Mouse (Mus musculus) heart, embryonic 11.5 days (tissue): Measurements from ENCODE around the gene Pld6. TPM values are rescaled to one million over a fixed set of nuclear protein-coding genes. Genes with fewer than 3 reads are reported as not detected.
A peak's percentile ranks its signal among the peaks of the same experiment; 100 is the strongest.

Source experiments
- ATAC-seq: fragments of 200-750 bp; cut with Nextera tagmentation; replicated peaks from 2 replicates; pipeline ENCODE4 v1.8.0; 2017; ENCODE audit warnings: moderate library complexity; ENCODE audit not compliant: insufficient number of reproducible peaks, low FRiP score, low TSS enrichment
- H3K27ac ChIP-seq: fragments of 300-500 bp; sonication (generic); 2 replicates; pipeline ENCODE4 v1.5.1; 2014; ENCODE audit warnings: mild to moderate bottlenecking, low read depth, low read length
- H3K27me3 ChIP-seq: fragments of 300-500 bp; sonication (generic); 2 replicates; pipeline ENCODE4 v1.6.1; 2014; ENCODE audit warnings: mild to moderate bottlenecking, low read length, mixed read lengths; ENCODE audit not compliant: control insufficient read depth, insufficient read depth
- H3K36me3 ChIP-seq: fragments of 300-500 bp; sonication (generic); 2 replicates; pipeline ENCODE4 v1.6.1; 2014; ENCODE audit warnings: mild to moderate bottlenecking, low read length, moderate library complexity, mixed read lengths; ENCODE audit not compliant: control insufficient read depth, insufficient read depth
- H3K4me1 ChIP-seq: fragments of 300-500 bp; sonication (generic); 2 replicates; pipeline ENCODE4 v1.6.1; 2014; ENCODE audit warnings: low read length; ENCODE audit not compliant: control insufficient read depth, insufficient read depth
- H3K4me2 ChIP-seq: fragments of 300-500 bp; sonication (generic); 2 replicates; pipeline ENCODE4 v1.6.1; 2014; ENCODE audit warnings: mild to moderate bottlenecking, moderate library complexity
- H3K4me3 ChIP-seq: fragments of 300-500 bp; sonication (generic); 2 replicates; pipeline ENCODE4 v1.5.1; 2014; ENCODE audit warnings: low read depth, low read length
- H3K9ac ChIP-seq: fragments of 300-500 bp; sonication (generic); 2 replicates; pipeline ENCODE4 v1.6.1; 2014; ENCODE audit warnings: mild to moderate bottlenecking, low read depth, low read length, moderate library complexity
- H3K9me3 ChIP-seq: fragments of 300-500 bp; sonication (generic); replicated peaks from 2 replicates; pipeline ENCODE4 v1.6.1; 2016; ENCODE audit warnings: low read length; ENCODE audit not compliant: control insufficient read depth
- WGBS: fragments of 180-500 bp; shearing (Covaris S2); extraction: QIAGEN DNeasy Blood & Tissue Kit; methylation state at CpG from one replicate; pipeline ENCODE4 v1.1.7; 2014; ENCODE audit not compliant: insufficient replicate concordance; 5-methylcytosine and 5-hydroxymethylcytosine counted together
- polyA plus RNA-seq: library from polyadenylated mRNA; unstranded; fragments of >200 nt; fragmentation: Nextera tagmentation; extraction: Ambion mirVana; gene quantifications from 2 replicates; pipeline ENCODE4 v1.2.1, GENCODE M21; 2014

Gene Pld6
- polyA plus RNA-seq, 1 experiment from 2014 or later, result 1.2 TPM

GRCm38 (mm10) chr11:59803516-59803915, 16.1 kb upstream of the Pld6 start:
- Histone ChIP-seq H3K4me2 (no peak overlapping the region), H3K9ac (no peak overlapping the region), H3K9me3 (no peaks in the 10 kb centered on the region), H3K36me3 (peaks cover 58% of the 10 kb centered on the region), H3K4me3 (no peak overlapping the region), H3K4me1 (peaks cover 4% of the 10 kb centered on the region), H3K27me3 (no peaks in the 10 kb centered on the region), H3K27ac (no peak overlapping the region)
- 82% methylated on average over 14 of the region's 14 CpGs for WGBS
- ATAC-seq, result no peak

DNA sequence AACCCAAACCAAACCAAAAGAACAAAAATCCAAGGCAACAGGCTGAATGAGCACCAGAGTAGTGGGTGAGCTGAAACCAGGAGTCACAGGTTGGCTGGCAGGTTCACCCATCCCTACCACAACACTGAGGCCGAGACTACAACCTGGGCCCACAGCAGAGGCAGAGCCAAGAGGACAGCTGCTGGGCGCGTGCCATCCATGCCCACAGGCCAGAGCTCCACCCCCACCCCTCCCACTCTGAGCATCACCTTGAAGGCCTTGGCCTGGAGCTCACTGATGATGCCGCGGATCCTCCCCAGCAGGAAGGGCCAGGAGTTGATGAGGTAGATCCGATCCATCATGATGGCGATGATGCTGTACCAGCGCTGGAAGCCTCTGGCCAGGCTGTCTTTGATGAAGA, 14.4 kb upstream of the Pld6 start:
- H3K4me2 ChIP-seq, result no peak overlapping the region
- no peaks in the 10 kb centered on the region for H3K4me1 ChIP-seq
- 94% methylated on average over 8 of the region's 8 CpGs for WGBS
- H3K27me3 ChIP-seq, result no peaks in the 10 kb centered on the region
- no peak overlapping the region for H3K4me3 ChIP-seq
- H3K9ac ChIP-seq, result no peak overlapping the region
- H3K27ac ChIP-seq, result no peak overlapping the region
- no peak for ATAC-seq
- H3K9me3 ChIP-seq, result no peaks in the 10 kb centered on the region
- peaks cover 66% of the 10 kb centered on the region for H3K36me3 ChIP-seq

DNA sequence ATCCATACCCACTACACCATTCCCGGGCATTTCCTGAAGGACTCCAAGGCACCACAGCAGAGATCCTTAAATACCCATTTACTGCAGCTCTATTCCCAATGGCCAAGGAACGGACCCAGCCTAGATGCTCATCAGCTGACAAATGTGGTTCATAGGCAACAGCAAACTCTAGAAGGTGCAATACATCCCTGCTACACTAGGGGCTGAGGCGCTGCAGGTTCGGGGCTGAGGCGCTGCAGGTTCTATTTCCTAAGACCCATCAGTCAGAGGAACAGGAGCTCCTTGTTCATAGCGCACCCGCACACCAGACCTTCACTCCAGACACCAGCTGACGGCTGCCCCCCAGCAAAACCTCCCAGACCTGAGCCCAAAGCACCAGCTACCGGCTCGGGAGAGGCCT, 13.0 kb upstream of the Pld6 start:
- Histone ChIP-seq H3K9me3 (no peaks in the 10 kb centered on the region), H3K4me1 (no peaks in the 10 kb centered on the region), H3K9ac (no peak overlapping the region), H3K4me3 (no peak overlapping the region), H3K27ac (no peak overlapping the region), H3K27me3 (no peaks in the 10 kb centered on the region), H3K36me3 (peaks cover 66% of the 10 kb centered on the region), H3K4me2 (no peak overlapping the region)
- no peak for ATAC-seq
- 88% methylated on average over 10 of the region's 10 CpGs for WGBS

GRCm38 (mm10) chr11:59793390-59793789, 5.9 kb upstream of the Pld6 start:
- Histone ChIP-seq H3K36me3 (peaks cover 42% of the 10 kb centered on the region), H3K4me3 (no peak overlapping the region), H3K27me3 (no peaks in the 10 kb centered on the region), H3K4me2 (no peak overlapping the region), H3K9ac (no peak overlapping the region), H3K27ac (no peak overlapping the region), H3K9me3 (no peaks in the 10 kb centered on the region), H3K4me1 (no peaks in the 10 kb centered on the region)
- WGBS, result 89% methylated on average over 6 of the region's 6 CpGs
- no peak for ATAC-seq

DNA sequence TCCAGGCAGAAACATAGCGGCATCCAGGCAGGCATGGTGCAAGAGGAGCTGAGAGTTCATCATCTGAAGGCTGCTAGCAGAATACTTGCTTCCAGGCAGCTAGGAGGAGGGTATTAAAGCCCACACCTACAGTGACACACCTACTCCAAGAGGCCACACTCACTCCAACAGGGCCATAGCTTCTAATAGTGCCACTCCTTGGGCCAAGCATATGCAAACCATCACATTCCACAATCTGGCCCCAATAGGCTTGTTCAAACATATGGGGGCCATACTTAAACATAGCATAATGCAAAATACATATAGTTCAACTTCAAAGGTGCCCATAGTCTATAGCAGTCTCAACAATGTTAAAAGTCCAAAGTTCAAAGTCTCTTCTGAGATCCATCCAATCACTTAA, 1.9 kb upstream of the Pld6 start:
- no peak for ATAC-seq
- no peak overlapping the region for H3K9ac ChIP-seq
- no peak overlapping the region for H3K27ac ChIP-seq
- no peaks in the 10 kb centered on the region for H3K27me3 ChIP-seq
- no peaks in the 10 kb centered on the region for H3K4me1 ChIP-seq
- H3K9me3 ChIP-seq, result no peaks in the 10 kb centered on the region
- WGBS, result 76% methylated on average over 1 of the region's 1 CpGs
- H3K36me3 ChIP-seq, result peaks cover 18% of the 10 kb centered on the region; the same call in 1 of the 2 replicates
- H3K4me2 ChIP-seq, result no peak overlapping the region
- no peak overlapping the region for H3K4me3 ChIP-seq

GRCm38 (mm10) chr11:59786444-59787198, 824 bp downstream of the Pld6 start:
- H3K27me3 ChIP-seq, result no peaks in the 10 kb centered on the region
- 47% methylated on average over 15 of the region's 15 CpGs for WGBS
- no peak for ATAC-seq
- H3K9me3 ChIP-seq, result no peaks in the 10 kb centered on the region
- peaks cover 2% of the 10 kb centered on the region; the same call in 1 of the 2 replicates for H3K36me3 ChIP-seq
- H3K4me2 ChIP-seq, result peak overlapping the region; percentile 99
- H3K27ac ChIP-seq, result no peak overlapping the region
- peak overlapping the region; percentile 49 for H3K4me3 ChIP-seq
- H3K9ac ChIP-seq, result peak overlapping the region; percentile 73
- peaks cover 6% of the 10 kb centered on the region; the same call in 1 of the 2 replicates for H3K4me1 ChIP-seq

DNA sequence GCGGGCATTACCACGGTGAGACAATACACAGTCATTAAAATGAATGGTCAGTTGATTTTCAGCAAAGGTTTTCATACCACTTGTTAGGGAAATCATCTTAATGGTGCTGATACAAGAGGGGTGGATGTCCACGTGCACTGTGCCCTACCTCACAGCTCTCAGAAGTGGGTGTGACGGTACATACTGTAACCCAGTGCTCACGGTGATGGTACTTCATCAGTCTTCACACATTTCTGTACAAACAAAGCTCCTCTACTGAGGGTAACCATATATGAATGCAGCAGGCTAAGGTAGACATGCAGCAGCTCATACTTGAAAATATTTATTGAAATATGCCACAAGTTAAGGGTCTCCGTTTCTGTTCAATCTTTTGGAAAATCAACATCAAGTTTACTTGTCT, 3.9 kb downstream of the Pld6 start:
- Histone ChIP-seq H3K27ac (no peak overlapping the region), H3K36me3 (no peaks in the 10 kb centered on the region)
- WGBS, result 79% methylated on average over 6 of the region's 6 CpGs

DNA sequence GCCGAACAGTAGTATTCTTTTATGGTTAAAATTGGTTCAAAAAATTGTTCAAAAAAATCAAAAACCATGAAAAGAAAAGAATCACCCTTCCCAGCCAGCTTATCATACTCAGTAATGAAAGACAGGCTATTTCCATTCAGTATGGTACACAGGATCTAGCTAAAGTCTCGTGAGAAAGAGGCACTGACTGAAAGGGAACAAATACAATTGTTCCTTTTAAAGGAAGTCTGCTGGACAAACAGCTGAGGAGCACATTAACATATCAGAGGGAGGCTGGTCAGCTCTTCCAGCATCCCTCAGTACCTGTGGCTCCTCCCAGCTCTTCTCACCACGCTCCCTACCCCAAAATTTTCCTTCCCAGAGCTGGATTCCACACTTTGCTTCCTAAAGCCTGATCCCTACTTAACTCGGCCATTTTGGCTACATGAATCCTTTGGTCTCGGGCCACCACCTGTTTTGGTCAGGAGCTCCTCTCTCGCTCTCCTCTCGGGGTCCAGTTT, 5.3 kb downstream of the Pld6 start:
- H3K4me2 ChIP-seq, result no peak overlapping the region
- no peaks in the 10 kb centered on the region for H3K9me3 ChIP-seq
- ATAC-seq, result no peak
- no peak overlapping the region for H3K4me3 ChIP-seq
- H3K27me3 ChIP-seq, result no peaks in the 10 kb centered on the region
- H3K4me1 ChIP-seq, result peaks cover 11% of the 10 kb centered on the region
- H3K36me3 ChIP-seq, result peaks cover 4% of the 10 kb centered on the region; the same call in 1 of the 2 replicates
- no peak overlapping the region for H3K9ac ChIP-seq
- WGBS, result 78% methylated on average over 7 of the region's 7 CpGs
- no peak overlapping the region for H3K27ac ChIP-seq

More for the DNA sequence above, 3.9 kb downstream of the Pld6 start:
- no peaks in the 10 kb centered on the region for H3K9me3 ChIP-seq
- no peak overlapping the region for H3K9ac ChIP-seq
- H3K4me3 ChIP-seq, result no peak overlapping the region
- peaks cover 11% of the 10 kb centered on the region for H3K4me1 ChIP-seq
- H3K4me2 ChIP-seq, result no peak overlapping the region
- ATAC-seq, result no peak
- H3K27me3 ChIP-seq, result no peaks in the 10 kb centered on the region

- Histone ChIP-seq H3K4me1 (peaks cover 11% of the 10 kb centered on the region), H3K9ac (no peak overlapping the region), H3K27me3 (no peaks in the 10 kb centered on the region), H3K9me3 (no peaks in the 10 kb centered on the region), H3K4me2 (no peak overlapping the region), H3K36me3 (peaks cover 12% of the 10 kb centered on the region), H3K27ac (no peak overlapping the region), H3K4me3 (no peak overlapping the region)
- ATAC-seq, result no peak
- 74% methylated on average over 4 of the region's 4 CpGs for WGBS
Measured at GRCm38 (mm10) chr11:59780241-59780640, 7.2 kb downstream of the Pld6 start.
